Mouse (Mus musculus) E14TG2a.4 (cell line): Measurements from ENCODE around the gene Sel1l3.

Experiments
- CTCF ChIP-seq: conservative IDR thresholded peaks from 2 replicates; pipeline ENCODE4 v1.5.1; 2014; ENCODE audit warnings: low read length
- NANOG ChIP-seq: IDR thresholded peaks from 2 replicates; pipeline ENCODE4 v1.6.1; 2014; ENCODE audit warnings: borderline replicate concordance, low read length, mixed read lengths
- POU5F1 ChIP-seq: IDR thresholded peaks from 2 replicates; pipeline ENCODE4 v1.6.1; 2014; ENCODE audit warnings: low read length, borderline replicate concordance

- no peak for TF ChIP-seq CTCF
- no peak for TF ChIP-seq NANOG
- no peak for TF ChIP-seq POU5F1
Measured at GRCm38 (mm10) chr5:53211241-53211640, 2.5 kb downstream of the Sel1l3 start.
